Mouse (Mus musculus): Measurements from ENCODE around the gene Apoc3.

DNA sequence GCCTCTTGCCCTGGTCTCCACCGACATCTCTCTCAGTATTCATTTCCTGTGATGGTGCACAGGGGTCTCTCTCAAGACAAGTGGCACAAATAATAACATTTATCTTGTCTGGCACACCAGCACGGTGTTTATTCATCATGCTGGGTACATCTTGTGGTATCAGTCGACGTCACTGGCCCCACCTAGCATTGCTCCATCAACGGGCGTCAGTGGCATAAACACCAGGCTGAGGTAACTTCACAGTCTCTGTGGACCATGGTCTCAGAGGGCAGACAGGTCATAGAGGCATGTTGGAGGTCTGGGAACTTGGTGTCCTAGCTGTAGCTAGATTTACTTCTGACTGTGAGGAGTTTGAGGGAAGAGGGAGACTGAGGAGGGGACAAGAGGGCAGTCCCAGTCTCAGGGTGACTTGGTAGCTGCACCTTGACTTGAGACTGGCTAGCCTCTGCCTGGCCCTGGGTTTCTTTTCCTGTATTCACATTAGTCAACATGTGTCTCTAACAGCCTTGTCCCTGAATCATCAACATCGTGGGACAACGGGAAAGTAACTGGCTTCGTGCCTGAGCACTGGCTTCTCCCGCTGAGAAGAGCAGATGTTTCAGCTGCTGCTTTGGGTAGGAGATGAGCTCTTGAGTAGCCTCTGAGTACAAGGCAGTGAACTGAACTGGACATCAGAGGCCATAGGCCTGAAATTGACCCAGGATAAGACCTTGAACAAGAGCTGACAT, 21.4 kb upstream of the Apoc3 start:
- TF ChIP-seq CTCF (IDR thresholded peaks at IDR 0.05; ENCODE audit: insufficient read depth, low read length) (no peak), POLR2A (IDR thresholded peaks at IDR 0.05; ENCODE audit: borderline replicate concordance, extremely low read depth, low read depth, low read length) (no peak)

Data from lung, adult 2 months (tissue).